Mouse (Mus musculus): ENCODE measurements around the gene Vegfd. TPM values are rescaled to one million over a fixed set of nuclear protein-coding genes. Genes with fewer than 3 reads are reported as not detected.

Gene Vegfd
- polyA plus RNA-seq, 1 experiment from 2014 or later = 0.52 TPM

GRCm38 (mm10) chrX:164446835-164447681 is 73.9 kb downstream of the Vegfd start:
- Histone ChIP-seq H3K36me3 (no peaks in the 10 kb centered on the region), H3K4me3 (no peak overlapping the region), H3K4me1 (replicated peaks) (no peaks in the 10 kb centered on the region), H3K27me3 (no peaks in the 10 kb centered on the region), H3K9me3 (no peaks in the 10 kb centered on the region), H3K4me2 (no peak overlapping the region), H3K9ac (no peak overlapping the region), H3K27ac (no peak overlapping the region)
- ATAC-seq (ENCODE audit: low FRiP score) = no peak
- 94% methylated on average over 9 of the region's 9 CpGs for WGBS

- Histone ChIP-seq H3K27me3 (no peaks in the 10 kb centered on the region), H3K4me1 (replicated peaks) (no peaks in the 10 kb centered on the region), H3K4me2 (no peak overlapping the region), H3K36me3 (no peaks in the 10 kb centered on the region), H3K27ac (no peak overlapping the region), H3K9ac (no peak overlapping the region), H3K4me3 (no peak overlapping the region), H3K9me3 (no peaks in the 10 kb centered on the region)
- ATAC-seq (ENCODE audit: low FRiP score) = no peak
- WGBS = 77% methylated on average over 2 of the region's 2 CpGs
These were observed 74.5 kb downstream of the Vegfd start for GRCm38 (mm10) chrX:164447682-164448071.

DNA sequence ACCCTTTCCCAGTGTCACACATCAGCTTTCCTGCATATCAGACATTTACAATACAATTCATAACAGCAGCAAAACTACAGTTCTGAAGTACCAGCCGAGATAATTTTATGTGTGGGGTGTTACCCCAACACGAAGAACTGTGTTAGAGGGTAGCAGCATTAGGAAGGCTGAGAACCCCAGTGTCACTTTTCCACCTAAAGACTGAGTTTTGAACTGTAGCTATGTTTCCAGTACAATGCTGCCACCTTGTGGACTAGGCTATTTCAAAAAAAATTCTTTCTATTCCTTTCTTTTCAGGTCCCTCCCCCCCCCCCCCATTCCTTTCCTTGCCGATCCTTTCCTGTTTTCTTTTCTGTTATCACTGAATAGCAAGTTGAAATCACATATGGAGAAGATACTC is 76.0 kb downstream of the Vegfd start:
- Histone ChIP-seq H3K9ac (no peak overlapping the region), H3K9me3 (no peaks in the 10 kb centered on the region), H3K4me3 (no peak overlapping the region), H3K36me3 (no peaks in the 10 kb centered on the region), H3K27me3 (no peaks in the 10 kb centered on the region), H3K4me1 (replicated peaks) (no peaks in the 10 kb centered on the region), H3K4me2 (no peak overlapping the region), H3K27ac (no peak overlapping the region)
- ATAC-seq (ENCODE audit: low FRiP score) = no peak
- WGBS = 51% methylated on average over 3 of the region's 3 CpGs

Other genes starting within 250 kb of the Vegfd start
- gene Ace2, start 234.0 kb upstream of the Vegfd start, polyA plus RNA-seq (2015; fragmentation: Nextera tagmentation; extraction: Ambion mirVana) = 0.18 and 0.43 TPM in 2 replicates
- 0.31 and 0.76 TPM in 2 replicates for gene Bmx, start 115.2 kb upstream of the Vegfd start, polyA plus RNA-seq (2015; fragmentation: Nextera tagmentation; extraction: Ambion mirVana)
- gene Pir, start 104.0 kb upstream of the Vegfd start, polyA plus RNA-seq (2015; fragmentation: Nextera tagmentation; extraction: Ambion mirVana) = 3.4 and 3.9 TPM in 2 replicates
- 5.7 and 6.4 TPM in 2 replicates for gene Piga, start 46.4 kb downstream of the Vegfd start, polyA plus RNA-seq (2015; fragmentation: Nextera tagmentation; extraction: Ambion mirVana)
- gene Asb11, start 63.6 kb downstream of the Vegfd start, polyA plus RNA-seq (2015; fragmentation: Nextera tagmentation; extraction: Ambion mirVana) = not detected in 2 replicates
- 0.14 and 0.28 TPM in 2 replicates for gene Asb9, start 132.9 kb downstream of the Vegfd start, polyA plus RNA-seq (2015; fragmentation: Nextera tagmentation; extraction: Ambion mirVana)